Mouse (Mus musculus) heart, adult 2 months (tissue): ENCODE data around the gene C1ra.
"Not testable (repeated sequence)": the region's sequence is repeated elsewhere in the genome, so short reads cannot be mapped to it uniquely, and the experiment has no call there.

Experiments
- CTCF ChIP-seq: fragments of 200-600 bp; IDR thresholded peaks from 2 replicates; pipeline ENCODE4 v1.8.1; 2022; ENCODE audit warnings: antibody characterized with exemption, mild to moderate bottlenecking, moderate library complexity
- EP300 ChIP-seq: fragments of 200-500 bp; IDR thresholded peaks from 2 replicates; pipeline ENCODE4 v1.6.1; 2011; ENCODE audit warnings: low read depth, low read length, control low read depth; ENCODE audit not compliant: insufficient read depth
- POLR2A ChIP-seq: fragments of 200-500 bp; IDR thresholded peaks from 2 replicates; pipeline ENCODE4 v1.6.1; 2011; ENCODE audit warnings: mild to moderate bottlenecking, low read depth, low read length, control low read depth; ENCODE audit not compliant: insufficient read depth

GRCm38 (mm10) chr6:124509192-124509591 lies 3.0 kb upstream of the C1ra start:
- TF ChIP-seq CTCF, POLR2A, EP300: not testable (repeated sequence)
